Mouse (Mus musculus): ENCODE data around the gene 1700125H20Rik. TPM values are rescaled to one million over a fixed set of nuclear protein-coding genes. Genes with fewer than 3 reads are reported as not detected.

1700125H20Rik gene
- 0.30 and 0.54 TPM in 2 replicates for polyA plus RNA-seq (2021; fragmentation: Nextera tagmentation)
- long read RNA-seq, experiment 1: 0 reads
- long read RNA-seq, experiment 2: 0 reads

GRCm38 (mm10) chr11:85170058-85170740 lies at the start of gene 1700125H20Rik:
Gene 1700125H20Rik (plus strand): TSS chr11:85170404.

GRCm38 (mm10) chr11:85139581-85140540 lies 30.3 kb upstream of the 1700125H20Rik start, which contains the start of gene Usp32:
Gene Usp32 (minus strand): TSS chr11:85140161.

Other genes with a start within 250 kb of the 1700125H20Rik start
- 66.6 and 82.3 TPM in 2 replicates for gene Car4, start 212.6 kb upstream of the 1700125H20Rik start, polyA plus RNA-seq (2021; fragmentation: Nextera tagmentation)
- 8.8 and 9.3 TPM in 2 replicates for gene Usp32, start 30.2 kb upstream of the 1700125H20Rik start, polyA plus RNA-seq (2021; fragmentation: Nextera tagmentation)
- 24.7 TPM in 2 replicates for gene Appbp2, start 64.7 kb downstream of the 1700125H20Rik start, polyA plus RNA-seq (2021; fragmentation: Nextera tagmentation)
- 9.2 and 9.9 TPM in 2 replicates for gene Ppm1d, start 140.8 kb downstream of the 1700125H20Rik start, polyA plus RNA-seq (2021; fragmentation: Nextera tagmentation)
- gene Bcas3, start 182.8 kb downstream of the 1700125H20Rik start, polyA plus RNA-seq (2021; fragmentation: Nextera tagmentation): 27.6 and 29.2 TPM in 2 replicates